Mouse (Mus musculus): ENCODE measurements at regions not wholly inside any gene's neighbourhood (a gene's known extent, or its start where the extent isn't known, plus 50 kb on each side); places are given as distances from the start of the nearest gene placed in this dataset.

DNA sequence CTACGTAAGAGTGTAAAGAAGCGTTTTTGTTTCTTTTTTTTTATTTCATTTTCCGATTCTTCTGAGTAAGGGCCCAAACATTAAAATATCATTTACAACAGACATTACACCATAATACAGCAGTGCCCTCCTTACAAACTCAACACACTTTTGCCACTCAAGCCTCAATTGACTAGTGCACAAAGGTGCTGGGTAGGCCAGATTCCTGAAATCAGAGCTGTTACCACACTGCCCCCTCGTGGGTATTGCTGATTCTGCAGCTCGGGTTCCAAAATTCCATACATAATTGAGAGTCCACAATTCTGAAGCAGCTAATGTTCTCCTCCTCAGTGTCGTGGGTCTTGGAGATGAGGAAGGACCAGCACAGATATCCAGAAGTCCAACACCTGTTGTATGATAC is 82.5 kb upstream of the Lmcd1 start:
- no peaks in the 10 kb centered on the region for H3K4me1 ChIP-seq
- H3K4me3 ChIP-seq: no peak overlapping the region
- no peak overlapping the region for H3K4me2 ChIP-seq (replicated peaks)
- no peaks in the 10 kb centered on the region for H3K36me3 ChIP-seq
- H3K27ac ChIP-seq: no peak overlapping the region
- H3K9ac ChIP-seq: no peak overlapping the region
- 46% methylated on average over 6 of the region's 6 CpGs for WGBS
- no peak for ATAC-seq (ENCODE audit: low FRiP score)
- H3K27me3 ChIP-seq: no peaks in the 10 kb centered on the region; the same call in 1 of the 2 replicates
- H3K9me3 ChIP-seq (replicated peaks): no peaks in the 10 kb centered on the region

DNA sequence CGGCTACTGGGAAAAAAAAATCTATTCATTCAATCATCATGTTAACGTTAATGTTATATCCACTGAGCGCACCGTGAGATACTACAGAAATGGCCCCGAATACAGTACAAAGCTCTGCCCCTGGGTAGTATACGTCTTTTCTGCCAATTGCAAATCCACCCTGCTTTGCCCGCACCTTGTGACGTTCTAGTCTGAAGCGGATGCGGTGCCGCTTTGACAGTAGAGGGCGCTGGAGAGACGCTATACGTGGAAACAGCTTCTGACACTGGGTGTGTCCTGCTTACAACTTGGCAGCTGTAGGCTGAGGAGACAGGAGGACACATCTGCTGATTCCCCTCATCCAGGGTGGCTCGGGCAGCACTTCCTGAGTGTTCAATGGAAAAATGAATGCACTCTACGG is 76.1 kb upstream of the Lmcd1 start:
- Histone ChIP-seq H3K9ac (no peak overlapping the region), H3K4me2 (replicated peaks) (peak overlapping the region; percentile 19), H3K4me3 (no peak overlapping the region), H3K27me3 (no peaks in the 10 kb centered on the region; the same call in 1 of the 2 replicates), H3K36me3 (no peaks in the 10 kb centered on the region), H3K4me1 (0 out of 2 replicates have a peak, but pooled peaks cover 2% of the 10 kb centered on the region), H3K27ac (no peak overlapping the region), H3K9me3 (replicated peaks) (no peaks in the 10 kb centered on the region)
- ATAC-seq (ENCODE audit: low FRiP score): peak; percentile 51; the same call in 1 of the 2 replicates
- 11% methylated on average over 16 of the region's 16 CpGs for WGBS

DNA sequence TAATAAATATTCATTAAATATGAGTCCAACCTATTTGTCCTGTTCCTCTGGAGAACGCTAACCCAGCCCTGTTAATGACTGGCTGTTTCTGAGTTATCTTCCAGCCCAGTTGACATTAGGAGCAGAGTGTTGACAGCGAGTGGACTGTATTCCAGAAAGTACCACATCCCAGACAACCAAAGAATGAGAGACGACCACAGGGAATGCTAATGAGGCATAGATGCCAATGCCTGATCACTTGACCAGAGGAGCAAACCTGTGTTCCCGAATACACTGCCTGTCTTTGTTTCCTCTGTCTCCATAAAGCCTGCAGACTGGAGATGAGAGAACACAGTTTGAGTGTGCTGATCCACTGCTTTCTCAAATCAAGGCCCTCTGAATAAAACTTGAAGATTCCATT is 74.3 kb upstream of the Lmcd1 start:
- Histone ChIP-seq H3K9me3 (replicated peaks) (no peaks in the 10 kb centered on the region), H3K27ac (no peak overlapping the region), H3K9ac (no peak overlapping the region), H3K27me3 (no peaks in the 10 kb centered on the region; the same call in 1 of the 2 replicates), H3K4me2 (replicated peaks) (no peak overlapping the region), H3K4me1 (0 out of 2 replicates have a peak, but pooled peaks cover 2% of the 10 kb centered on the region), H3K4me3 (no peak overlapping the region), H3K36me3 (no peaks in the 10 kb centered on the region)
- ATAC-seq (ENCODE audit: low FRiP score): no peak
- WGBS: 71% methylated on average over 4 of the region's 4 CpGs

DNA sequence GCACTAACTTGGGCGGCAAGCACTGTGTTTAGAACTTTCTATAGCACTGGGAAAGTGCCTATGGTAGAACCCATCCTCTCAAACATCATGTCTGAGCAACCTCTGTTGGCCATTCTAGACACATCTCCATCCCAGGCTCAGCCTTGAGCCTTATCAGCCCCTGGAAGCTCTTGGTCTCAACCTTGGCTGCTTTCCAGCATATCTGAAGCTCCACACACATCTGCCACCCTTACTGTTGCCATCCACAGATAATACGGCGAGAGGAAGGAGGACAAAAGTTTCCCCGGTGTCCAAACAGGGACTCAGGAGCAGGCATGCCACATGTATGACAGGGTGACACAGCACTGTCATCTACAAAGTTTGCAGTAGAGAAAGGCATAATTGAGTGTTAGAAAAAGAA is 71.4 kb upstream of the Lmcd1 start:
- H3K4me3 ChIP-seq: no peak overlapping the region
- no peaks in the 10 kb centered on the region for H3K27me3 ChIP-seq
- H3K4me2 ChIP-seq (replicated peaks): no peak overlapping the region
- no peak for ATAC-seq (ENCODE audit: low FRiP score)
- WGBS: 90% methylated on average over 4 of the region's 4 CpGs
- H3K4me1 ChIP-seq: 0 out of 2 replicates have a peak, but pooled peaks cover 2% of the 10 kb centered on the region
- no peaks in the 10 kb centered on the region for H3K36me3 ChIP-seq
- no peaks in the 10 kb centered on the region for H3K9me3 ChIP-seq (replicated peaks)
- no peak overlapping the region for H3K27ac ChIP-seq
- no peak overlapping the region for H3K9ac ChIP-seq

DNA sequence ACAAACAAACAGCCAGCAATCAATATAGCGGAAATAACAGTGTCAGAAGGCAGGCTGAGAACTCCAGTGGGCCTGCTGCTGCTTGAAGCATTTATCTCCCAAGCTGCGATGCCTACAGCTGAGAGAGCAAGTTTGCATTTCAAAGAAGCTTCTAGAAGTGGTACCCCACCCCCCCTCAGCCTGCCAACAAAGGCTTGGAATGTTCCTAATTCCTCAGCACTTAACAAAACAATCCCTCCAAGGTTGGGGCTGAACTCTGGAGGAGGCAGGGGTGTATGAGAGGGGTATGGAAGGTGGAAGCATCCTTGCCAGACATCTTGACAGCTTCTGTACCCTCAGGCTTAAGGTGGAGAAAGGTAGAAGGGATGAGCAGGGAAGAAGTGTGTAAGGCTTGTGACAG is 70.2 kb upstream of the Lmcd1 start:
- no peak overlapping the region for H3K9ac ChIP-seq
- H3K4me3 ChIP-seq: no peak overlapping the region
- H3K4me1 ChIP-seq: no peaks in the 10 kb centered on the region
- H3K27me3 ChIP-seq: no peaks in the 10 kb centered on the region
- ATAC-seq (ENCODE audit: low FRiP score): no peak
- H3K27ac ChIP-seq: no peak overlapping the region
- no peaks in the 10 kb centered on the region for H3K36me3 ChIP-seq
- H3K4me2 ChIP-seq (replicated peaks): no peak overlapping the region
- H3K9me3 ChIP-seq (replicated peaks): no peaks in the 10 kb centered on the region
- 19% methylated on average over 2 of the region's 2 CpGs for WGBS

DNA sequence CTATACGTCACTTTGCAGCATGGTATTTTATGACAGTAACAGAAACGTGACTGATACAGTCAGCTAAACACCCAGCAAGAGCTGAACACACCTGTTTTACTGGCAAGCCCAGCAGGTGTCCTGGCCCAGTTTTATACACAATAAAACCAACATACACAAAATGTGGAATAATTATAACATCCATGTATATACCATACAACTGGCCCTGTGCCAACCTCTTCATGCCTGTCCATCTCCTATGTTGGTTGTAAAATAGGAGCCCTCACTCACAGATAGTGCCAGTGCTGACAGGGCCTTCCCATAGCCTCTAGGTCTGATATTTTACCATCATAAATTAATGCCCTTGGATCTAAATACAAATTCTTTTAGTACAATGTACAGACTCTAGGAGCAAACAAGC is 68.6 kb upstream of the Lmcd1 start:
- Histone ChIP-seq H3K4me2 (replicated peaks) (no peak overlapping the region), H3K9ac (no peak overlapping the region), H3K4me1 (peaks cover under 1% of the 10 kb centered on the region; the same call in 1 of the 2 replicates), H3K27me3 (no peaks in the 10 kb centered on the region), H3K9me3 (replicated peaks) (no peaks in the 10 kb centered on the region), H3K4me3 (no peak overlapping the region), H3K36me3 (no peaks in the 10 kb centered on the region), H3K27ac (no peak overlapping the region)
- no peak for ATAC-seq (ENCODE audit: low FRiP score)
- 90% methylated on average over 2 of the region's 2 CpGs for WGBS

DNA sequence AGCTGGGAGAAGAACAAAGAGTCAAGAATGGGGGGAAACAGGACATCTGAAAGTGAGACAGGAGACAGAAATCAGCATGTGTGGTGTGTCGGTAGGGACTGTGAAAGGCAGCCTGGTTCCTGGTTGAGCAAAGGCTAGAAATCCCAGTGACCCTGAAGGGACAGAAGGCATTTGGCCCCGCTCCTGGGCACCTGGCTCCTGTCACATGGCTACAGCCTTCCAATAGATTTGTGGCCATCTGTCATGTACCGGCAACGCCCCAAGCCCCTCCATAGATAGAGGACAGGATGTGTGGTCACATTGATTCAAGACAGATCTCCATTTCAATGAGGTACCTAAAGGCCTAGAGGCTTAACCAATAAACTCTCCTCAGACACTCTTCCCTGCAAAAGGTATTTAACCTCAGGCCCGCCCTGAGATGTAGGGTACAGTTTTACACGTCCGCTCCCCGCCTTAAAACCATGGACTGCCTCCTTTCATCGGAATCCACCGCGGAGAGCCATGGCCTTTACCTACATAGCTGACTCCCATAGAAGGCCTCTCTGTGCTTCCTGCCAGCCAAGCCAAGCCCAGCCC is 68.0 kb upstream of the Lmcd1 start:
- peaks cover 6% of the 10 kb centered on the region; the same call in 1 of the 2 replicates for H3K4me1 ChIP-seq
- no peak overlapping the region for H3K9ac ChIP-seq
- H3K27ac ChIP-seq: no peak overlapping the region
- 89% methylated on average over 11 of the region's 11 CpGs for WGBS
- no peak overlapping the region for H3K4me2 ChIP-seq (replicated peaks)
- no peak for ATAC-seq (ENCODE audit: low FRiP score)
- H3K4me3 ChIP-seq: no peak overlapping the region
- H3K9me3 ChIP-seq (replicated peaks): no peaks in the 10 kb centered on the region
- no peaks in the 10 kb centered on the region for H3K27me3 ChIP-seq
- H3K36me3 ChIP-seq: no peaks in the 10 kb centered on the region

DNA sequence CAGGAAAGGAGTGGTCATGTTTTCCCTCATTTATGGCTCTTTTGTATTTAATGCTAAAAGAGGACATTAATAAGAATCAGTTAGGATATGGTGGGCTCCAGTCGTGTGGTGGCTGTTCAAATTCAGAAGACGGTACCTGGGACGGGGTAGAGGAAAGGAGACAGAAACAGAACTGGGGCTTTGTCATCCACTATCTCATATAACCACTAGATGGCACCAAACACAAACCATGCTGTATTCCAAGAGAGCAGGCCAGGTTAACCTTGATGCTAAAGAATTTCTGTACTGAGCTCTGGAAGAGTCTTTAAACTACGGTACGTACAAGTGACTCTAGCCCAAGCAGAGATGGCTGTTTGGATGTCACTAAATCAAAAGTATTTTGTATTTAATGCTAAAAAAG is 66.3 kb upstream of the Lmcd1 start:
- no peaks in the 10 kb centered on the region for H3K36me3 ChIP-seq
- 48% methylated on average over 5 of the region's 5 CpGs for WGBS
- no peaks in the 10 kb centered on the region for H3K9me3 ChIP-seq (replicated peaks)

DNA sequence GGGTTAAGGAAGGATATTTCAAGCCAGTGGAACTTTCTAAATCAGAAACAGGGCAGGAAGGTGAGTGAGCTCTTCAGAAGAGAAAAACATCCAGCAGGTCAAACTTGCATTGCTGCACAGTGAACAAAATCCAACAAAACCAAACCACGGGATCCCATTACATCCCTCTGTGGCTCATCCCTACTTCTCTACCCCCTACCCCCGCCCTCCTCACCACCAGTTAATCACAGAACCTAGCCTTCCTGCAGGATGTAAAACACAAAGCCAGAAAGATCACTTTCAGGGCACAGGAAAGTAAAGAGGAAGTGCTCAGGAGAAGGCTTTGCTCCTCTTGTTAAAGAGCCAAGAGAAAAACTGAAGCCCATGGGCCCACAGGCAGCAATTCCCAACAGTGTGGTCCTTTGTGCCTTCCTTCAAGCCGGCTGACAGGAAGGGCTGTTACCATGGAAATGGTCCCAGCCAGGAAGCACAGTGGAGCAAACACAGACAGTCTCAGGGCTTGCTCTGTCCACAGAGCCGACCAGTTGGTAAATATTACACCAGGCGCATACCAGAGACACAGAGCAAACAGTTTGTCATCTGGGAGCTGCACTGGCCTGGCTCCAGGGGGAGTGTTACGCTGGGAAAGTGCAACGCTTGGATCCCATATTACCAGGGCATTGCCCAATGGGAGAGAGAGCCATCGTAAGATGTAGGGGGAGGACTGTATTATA is 63.2 kb upstream of the Lmcd1 start:
- Histone ChIP-seq H3K36me3 (no peaks in the 10 kb centered on the region), H3K4me3 (no peak overlapping the region), H3K27ac (peak overlapping the region; percentile 69), H3K27me3 (0 out of 2 replicates have a peak, but pooled peaks cover 3% of the 10 kb centered on the region), H3K9ac (no peak overlapping the region), H3K4me2 (replicated peaks) (no peak overlapping the region), H3K4me1 (peaks cover 10% of the 10 kb centered on the region; the same call in 1 of the 2 replicates), H3K9me3 (replicated peaks) (no peaks in the 10 kb centered on the region)
- WGBS: 34% methylated on average over 8 of the region's 8 CpGs
- ATAC-seq (ENCODE audit: low FRiP score): peak; percentile 87

More for the DNA sequence above, 66.3 kb upstream of the Lmcd1 start:
- ATAC-seq (ENCODE audit: low FRiP score): peak; percentile 39; the same call in 1 of the 2 replicates
- Histone ChIP-seq H3K9ac (no peak overlapping the region), H3K27ac (no peak overlapping the region), H3K4me2 (replicated peaks) (no peak overlapping the region), H3K4me3 (no peak overlapping the region), H3K4me1 (peaks cover 10% of the 10 kb centered on the region; the same call in 1 of the 2 replicates), H3K27me3 (0 out of 2 replicates have a peak, but pooled peaks cover 3% of the 10 kb centered on the region)

DNA sequence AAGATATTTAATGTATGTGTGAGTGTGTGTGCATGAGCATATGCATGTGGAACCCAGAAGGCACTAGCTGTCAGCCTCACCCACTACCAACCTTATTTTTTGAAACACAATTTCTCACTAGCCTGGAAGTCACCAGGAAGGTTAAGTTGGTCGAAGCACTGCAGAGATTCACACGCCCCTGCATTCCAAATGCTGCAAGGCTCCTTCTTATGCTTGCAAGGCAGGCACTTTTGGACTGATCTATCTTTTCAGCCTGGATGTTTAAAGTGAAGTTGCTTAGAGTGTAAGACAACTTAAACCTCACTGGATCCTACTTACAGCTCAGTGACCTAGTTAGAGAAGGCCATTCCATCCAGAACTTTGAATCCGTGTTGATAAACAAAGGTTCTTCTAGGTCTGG is 56.7 kb upstream of the Lmcd1 start:
- WGBS: 90% methylated on average over 3 of the region's 3 CpGs
- H3K4me1 ChIP-seq: no peaks in the 10 kb centered on the region
- no peaks in the 10 kb centered on the region for H3K9me3 ChIP-seq (replicated peaks)

DNA sequence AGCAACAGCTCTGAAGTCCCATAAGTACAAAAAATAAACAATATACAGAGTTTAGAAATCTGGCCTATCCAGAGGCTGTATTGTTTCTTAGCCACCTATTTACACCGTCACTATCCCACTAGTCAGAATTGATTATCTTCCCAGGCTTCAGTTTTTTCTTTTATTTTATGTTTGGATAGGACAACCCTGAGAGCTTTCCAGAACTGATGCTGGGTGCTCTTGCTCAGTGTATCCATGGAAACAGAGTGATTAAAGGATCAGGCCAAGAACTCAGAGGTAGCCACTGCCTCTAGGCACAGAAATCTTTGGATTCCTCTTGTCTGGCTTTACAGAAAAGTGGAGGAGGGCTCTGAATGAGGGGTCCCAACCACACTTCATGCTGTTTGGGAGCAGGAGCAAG is 55.3 kb upstream of the Lmcd1 start:
- Histone ChIP-seq H3K27me3 (no peaks in the 10 kb centered on the region), H3K9ac (no peak overlapping the region), H3K36me3 (no peaks in the 10 kb centered on the region), H3K9me3 (replicated peaks) (no peaks in the 10 kb centered on the region), H3K4me3 (no peak overlapping the region), H3K4me2 (replicated peaks) (no peak overlapping the region), H3K27ac (no peak overlapping the region), H3K4me1 (no peaks in the 10 kb centered on the region)
- ATAC-seq (ENCODE audit: low FRiP score): no peak
- 62% methylated on average over 1 of the region's 1 CpGs for WGBS

More for the DNA sequence above, 56.7 kb upstream of the Lmcd1 start:
- no peaks in the 10 kb centered on the region for H3K36me3 ChIP-seq
- no peak for ATAC-seq (ENCODE audit: low FRiP score)
- no peak overlapping the region for H3K4me2 ChIP-seq (replicated peaks)
- H3K27me3 ChIP-seq: no peaks in the 10 kb centered on the region
- no peak overlapping the region for H3K9ac ChIP-seq
- no peak overlapping the region for H3K4me3 ChIP-seq
- H3K27ac ChIP-seq: no peak overlapping the region

DNA sequence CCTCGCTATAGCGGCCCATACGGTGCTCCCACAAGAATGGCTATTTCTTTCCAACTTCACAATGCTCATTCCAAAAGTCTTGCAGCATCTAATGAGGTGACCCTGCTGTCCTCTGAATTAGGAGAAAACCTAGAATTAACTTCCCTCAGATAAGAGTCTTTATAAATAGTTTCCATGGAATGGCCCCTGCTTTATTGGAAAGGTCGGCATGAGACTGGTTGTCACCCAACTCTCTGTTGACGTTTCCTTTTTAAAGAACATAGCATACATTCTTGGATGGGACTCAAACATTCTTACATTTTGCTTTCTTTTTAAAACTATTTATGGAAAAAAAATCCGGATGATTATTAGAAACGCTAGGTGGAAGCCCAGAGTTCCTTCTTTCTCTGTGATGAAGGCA is 53.9 kb upstream of the Lmcd1 start:
- Histone ChIP-seq H3K9ac (no peak overlapping the region), H3K27me3 (no peaks in the 10 kb centered on the region), H3K27ac (no peak overlapping the region), H3K4me3 (no peak overlapping the region), H3K4me2 (replicated peaks) (no peak overlapping the region), H3K36me3 (no peaks in the 10 kb centered on the region), H3K9me3 (replicated peaks) (no peaks in the 10 kb centered on the region), H3K4me1 (no peaks in the 10 kb centered on the region)
- 90% methylated on average over 7 of the region's 7 CpGs for WGBS
- no peak for ATAC-seq (ENCODE audit: low FRiP score)

DNA sequence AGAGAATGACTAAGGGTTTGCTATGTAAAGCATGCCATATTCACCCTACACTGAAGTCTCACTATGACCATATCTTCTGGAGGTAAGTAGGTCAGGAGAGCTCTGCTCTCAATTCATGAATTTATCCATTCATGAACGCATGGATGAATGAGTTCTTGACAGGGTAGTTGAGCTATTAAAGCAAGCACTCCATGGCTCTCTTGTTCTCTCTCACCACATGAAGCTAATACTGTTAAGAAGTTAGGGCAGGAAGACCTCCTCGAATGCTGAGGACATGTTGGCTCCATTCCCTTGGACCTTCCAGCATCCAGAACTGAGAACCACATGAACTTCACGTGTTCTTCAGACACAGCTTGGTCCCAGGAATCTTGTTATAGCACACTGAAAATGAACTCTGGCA is 53.4 kb upstream of the Lmcd1 start:
- Histone ChIP-seq H3K4me1 (no peaks in the 10 kb centered on the region), H3K27me3 (no peaks in the 10 kb centered on the region), H3K36me3 (no peaks in the 10 kb centered on the region), H3K9ac (no peak overlapping the region), H3K4me3 (no peak overlapping the region), H3K9me3 (replicated peaks) (no peaks in the 10 kb centered on the region), H3K4me2 (replicated peaks) (no peak overlapping the region), H3K27ac (no peak overlapping the region)
- 80% methylated on average over 3 of the region's 3 CpGs for WGBS
- ATAC-seq (ENCODE audit: low FRiP score): no peak
